Mouse (Mus musculus) cerebellum, adult 18-20 months (tissue): ENCODE measurements around the gene Prox2.

Source experiments
- DNase-seq, 2 experiments: peaks; one replicate each; pipeline ENCODE4 v3.0.0; 2021

Gene Prox2

GRCm38 (mm10) chr12:85091190-85091589, 19.4 kb downstream of the Prox2 start:
- DNase-seq, result no peak

- DNase-seq, result no peak
Observed at GRCm38 (mm10) chr12:85087845-85088244, 22.7 kb downstream of the Prox2 start.

- no peak for DNase-seq
Observed at GRCm38 (mm10) chr12:85084941-85085340, 25.6 kb downstream of the Prox2 start.

GRCm38 (mm10) chr12:85084257-85084656, 26.3 kb downstream of the Prox2 start:
- no peak for DNase-seq

- no peak for DNase-seq
Observed at GRCm38 (mm10) chr12:85077100-85077499, 33.5 kb downstream of the Prox2 start.

- DNase-seq, result no peak
Observed at GRCm38 (mm10) chr12:85071043-85071442, 39.5 kb downstream of the Prox2 start.

GRCm38 (mm10) chr12:85051218-85051617, 59.3 kb downstream of the Prox2 start:
- DNase-seq, result no peak
